Mouse (Mus musculus) liver, embryonic 14.5 days (tissue): ENCODE data around the gene Mrps6.

Experiments
- CTCF ChIP-seq: IDR thresholded peaks from 2 replicates; pipeline ENCODE4 v1.5.1; 2016; ENCODE audit warnings: antibody characterized with exemption, low read depth, control low read depth
- EP300 ChIP-seq: IDR thresholded peaks from 2 replicates; pipeline ENCODE4 v1.6.1; 2016; ENCODE audit warnings: antibody characterized with exemption, low read depth

GRCm38 (mm10) chr16:92062832-92063231, 4.8 kb downstream of the Mrps6 start:
- TF ChIP-seq CTCF = no peak
- no peak for TF ChIP-seq EP300
